Mouse (Mus musculus) limb, embryonic 12.5 days (tissue): ENCODE results near the gene Mitf. TPM values are rescaled to one million over a fixed set of nuclear protein-coding genes. Genes with fewer than 3 reads are reported as not detected.

Experiments
- ATAC-seq: fragments of 200-750 bp; cut with Nextera tagmentation; 2 replicates; pipeline ENCODE4 v1.8.0; 2017; ENCODE audit warnings: low read depth, moderate TSS enrichment; ENCODE audit not compliant: insufficient number of reproducible peaks, insufficient read depth, low FRiP score, low TSS enrichment
- H3K27ac ChIP-seq: fragments of 300-500 bp; sonication (generic); 2 replicates; pipeline ENCODE4 v1.5.1; 2016; ENCODE audit warnings: mild to moderate bottlenecking, moderate library complexity
- H3K27me3 ChIP-seq: fragments of 300-500 bp; sonication (generic); 2 replicates; pipeline ENCODE4 v1.6.1; 2016; ENCODE audit warnings: mild to moderate bottlenecking, moderate library complexity
- H3K36me3 ChIP-seq: fragments of 300-500 bp; sonication (generic); 2 replicates; pipeline ENCODE4 v1.6.1; 2016; ENCODE audit warnings: mild to moderate bottlenecking, moderate library complexity
- H3K4me1 ChIP-seq: fragments of 300-500 bp; sonication (generic); replicated peaks from 2 replicates; pipeline ENCODE4 v1.6.1; 2016
- H3K4me2 ChIP-seq: fragments of 300-500 bp; sonication (generic); 2 replicates; pipeline ENCODE4 v1.6.1; 2016; ENCODE audit warnings: mild to moderate bottlenecking, moderate library complexity
- H3K4me3 ChIP-seq: fragments of 300-500 bp; sonication (generic); replicated peaks from 2 replicates; pipeline ENCODE4 v1.5.1; 2016; ENCODE audit warnings: mild to moderate bottlenecking
- H3K9ac ChIP-seq: fragments of 300-500 bp; sonication (generic); replicated peaks from 2 replicates; pipeline ENCODE4 v1.6.1; 2016; ENCODE audit warnings: mild to moderate bottlenecking, moderate library complexity
- H3K9me3 ChIP-seq: fragments of 300-500 bp; sonication (generic); 2 replicates; pipeline ENCODE4 v1.6.1; 2016; ENCODE audit warnings: mild to moderate bottlenecking, moderate library complexity
- WGBS: fragments of 180-500 bp; shearing (Covaris S2); methylation state at CpG from one replicate; pipeline ENCODE4 v1.1.7; 2016; 5-methylcytosine and 5-hydroxymethylcytosine counted together
- polyA plus RNA-seq: library from polyadenylated mRNA; unstranded; fragments of >200 nt; fragmentation: Nextera tagmentation; extraction: Ambion mirVana; gene quantifications from 2 replicates; pipeline ENCODE4 v1.2.1, GENCODE M21; 2016

Gene Mitf
- polyA plus RNA-seq, 1 experiment from 2014 or later: 1.5 TPM

DNA sequence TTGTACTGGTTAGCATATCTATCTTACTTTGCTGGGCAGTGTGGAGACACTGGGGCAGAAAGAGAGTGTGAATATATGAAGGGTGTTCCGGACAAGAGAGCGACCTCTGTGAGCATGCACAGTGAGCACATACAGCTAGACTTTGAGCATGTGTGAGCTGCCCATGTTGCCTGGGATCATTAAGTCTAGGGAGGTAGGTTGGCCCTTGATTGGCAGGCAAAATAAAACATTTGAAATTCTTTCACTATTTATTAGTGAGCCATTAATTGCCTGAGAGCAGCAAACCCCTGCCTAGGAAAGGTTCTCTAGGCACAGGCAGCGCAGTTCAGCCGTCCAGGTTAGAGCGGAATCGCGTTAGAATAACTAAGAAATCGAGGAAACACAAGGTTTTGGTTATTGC lies 107.9 kb downstream of the Mitf start:
- Histone ChIP-seq H3K9me3 (no peaks in the 10 kb centered on the region), H3K4me3 (no peak overlapping the region), H3K4me1 (peaks cover 10% of the 10 kb centered on the region), H3K27ac (no peak overlapping the region), H3K27me3 (no peaks in the 10 kb centered on the region), H3K9ac (no peak overlapping the region), H3K36me3 (no peaks in the 10 kb centered on the region), H3K4me2 (no peak overlapping the region)
- ATAC-seq: no peak
- WGBS: 89% methylated on average over 8 of the region's 8 CpGs

DNA sequence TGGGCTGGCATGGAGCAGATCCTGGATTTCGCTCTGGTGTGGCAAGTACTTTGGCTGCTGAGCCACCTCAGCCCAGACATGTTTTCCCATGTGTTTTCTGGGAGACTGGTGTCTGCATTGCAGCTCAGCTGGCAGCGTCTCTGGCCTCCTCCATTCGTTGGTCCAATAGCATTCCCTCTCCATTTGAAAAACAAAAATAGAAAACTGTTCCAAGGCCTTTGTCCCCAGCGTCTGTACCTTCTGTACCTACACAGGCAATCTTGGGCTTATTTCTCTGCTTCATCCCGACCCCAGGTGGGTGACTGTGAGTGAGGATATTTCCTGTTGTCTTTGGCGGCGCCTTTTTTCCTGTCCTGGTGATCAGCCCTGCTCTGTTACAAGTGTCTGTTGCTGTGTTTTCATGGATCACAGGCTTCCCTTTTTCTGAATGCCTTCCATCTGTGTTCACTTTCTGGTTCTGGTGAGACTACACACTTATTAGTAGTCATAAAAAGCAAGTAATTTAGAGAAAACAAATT lies 109.6 kb downstream of the Mitf start:
- H3K4me2 ChIP-seq: no peak overlapping the region
- H3K4me1 ChIP-seq: peaks cover 10% of the 10 kb centered on the region
- H3K27me3 ChIP-seq: no peaks in the 10 kb centered on the region
- H3K4me3 ChIP-seq: no peak overlapping the region
- ATAC-seq: no peak
- H3K9ac ChIP-seq: no peak overlapping the region
- no peaks in the 10 kb centered on the region for H3K36me3 ChIP-seq
- WGBS: 70% methylated on average over 7 of the region's 7 CpGs
- no peaks in the 10 kb centered on the region for H3K9me3 ChIP-seq
- no peak overlapping the region for H3K27ac ChIP-seq

DNA sequence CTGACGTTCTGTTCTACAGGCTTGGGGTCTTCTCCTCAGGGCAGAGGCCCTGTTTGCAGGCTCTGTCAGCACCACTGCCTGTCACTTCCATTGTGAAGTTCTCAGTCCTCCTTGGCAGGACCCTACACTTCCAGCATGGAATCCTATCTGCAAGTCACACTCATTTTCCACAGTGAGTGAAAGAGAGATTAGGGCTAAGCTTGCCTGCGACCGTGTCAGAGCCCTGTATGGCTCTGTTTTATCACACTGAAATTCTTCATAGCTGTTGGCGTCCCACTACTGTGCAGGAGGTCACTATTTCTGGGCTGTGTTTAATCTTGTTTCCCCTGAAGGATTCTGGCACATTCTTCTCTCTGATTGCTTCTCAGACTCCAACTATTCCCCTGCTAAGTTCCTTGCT lies 111.2 kb downstream of the Mitf start:
- 56% methylated on average over 4 of the region's 4 CpGs for WGBS
- H3K36me3 ChIP-seq: no peaks in the 10 kb centered on the region
- H3K27ac ChIP-seq: no peak overlapping the region
- H3K4me2 ChIP-seq: no peak overlapping the region
- H3K9ac ChIP-seq: no peak overlapping the region
- ATAC-seq: no peak
- no peak overlapping the region for H3K4me3 ChIP-seq
- no peaks in the 10 kb centered on the region for H3K9me3 ChIP-seq
- H3K4me1 ChIP-seq: peaks cover 10% of the 10 kb centered on the region
- no peaks in the 10 kb centered on the region for H3K27me3 ChIP-seq

DNA sequence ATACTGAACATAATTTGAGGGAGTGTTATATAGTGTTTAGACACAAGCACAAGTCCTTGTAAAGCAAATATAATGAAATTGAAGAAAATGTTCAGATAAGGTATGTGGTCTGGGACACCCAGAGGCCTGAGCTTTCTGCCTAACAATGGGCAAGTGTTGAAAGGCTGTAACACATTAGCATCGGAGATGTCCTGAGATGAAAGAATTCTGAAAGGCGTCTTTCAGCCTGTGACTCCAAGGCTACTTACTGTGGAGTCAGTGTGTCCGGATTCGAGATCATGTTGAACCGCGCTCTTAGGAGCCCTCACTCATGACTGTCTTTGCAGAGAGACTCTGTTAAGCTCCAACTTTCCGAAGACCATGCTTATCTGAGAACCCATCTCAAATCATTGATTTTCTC lies 111.6 kb downstream of the Mitf start:
- Histone ChIP-seq H3K9ac (no peak overlapping the region), H3K4me2 (no peak overlapping the region), H3K27me3 (no peaks in the 10 kb centered on the region), H3K4me1 (peaks cover 10% of the 10 kb centered on the region), H3K9me3 (no peaks in the 10 kb centered on the region), H3K27ac (no peak overlapping the region), H3K4me3 (no peak overlapping the region), H3K36me3 (no peaks in the 10 kb centered on the region)
- WGBS: 82% methylated on average over 7 of the region's 7 CpGs
- no peak for ATAC-seq

DNA sequence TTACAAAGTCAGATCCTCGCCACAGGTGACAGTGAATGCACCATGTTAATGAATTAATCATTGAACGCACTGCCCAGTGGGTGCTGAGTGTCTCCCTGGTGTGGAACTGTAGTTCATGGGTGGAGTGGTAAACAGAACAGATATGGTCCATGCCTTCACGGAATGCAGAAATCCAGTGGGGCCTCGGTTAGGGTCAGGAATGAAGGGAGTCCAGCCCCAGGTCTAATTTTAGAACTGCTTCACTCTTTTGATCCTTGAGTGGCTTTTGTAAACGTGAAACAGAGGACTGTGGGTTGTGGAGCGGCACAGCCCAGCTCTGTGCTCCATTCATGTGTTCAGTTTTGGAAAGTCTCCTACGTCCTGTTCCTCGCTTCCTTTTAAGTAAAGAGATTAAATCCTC lies 112.4 kb downstream of the Mitf start:
- no peaks in the 10 kb centered on the region for H3K9me3 ChIP-seq
- no peak overlapping the region for H3K4me2 ChIP-seq
- no peak overlapping the region for H3K4me3 ChIP-seq
- H3K9ac ChIP-seq: no peak overlapping the region
- H3K27me3 ChIP-seq: no peaks in the 10 kb centered on the region
- WGBS: 68% methylated on average over 8 of the region's 8 CpGs
- ATAC-seq: no peak
- no peak overlapping the region for H3K27ac ChIP-seq
- peaks cover 10% of the 10 kb centered on the region for H3K4me1 ChIP-seq
- H3K36me3 ChIP-seq: no peaks in the 10 kb centered on the region

DNA sequence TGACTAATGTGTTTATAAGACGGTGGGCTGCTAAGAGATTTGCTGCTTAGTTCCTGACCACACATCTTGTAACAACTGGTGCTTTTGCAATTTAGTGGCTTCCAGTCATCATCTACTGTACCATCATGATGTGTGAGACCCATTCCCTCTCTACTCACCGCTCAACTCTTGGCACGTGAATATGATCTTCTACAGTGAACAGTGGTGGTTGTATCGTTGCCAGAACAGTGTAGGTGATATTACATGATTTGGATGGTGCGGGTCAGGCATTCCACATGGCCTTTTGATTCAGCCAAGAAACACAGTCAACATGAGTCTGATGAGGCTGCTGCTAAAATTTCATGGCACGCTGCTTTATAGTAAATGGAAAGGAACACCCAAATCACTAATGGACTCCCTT lies 114.7 kb downstream of the Mitf start:
- no peaks in the 10 kb centered on the region for H3K27me3 ChIP-seq
- H3K27ac ChIP-seq: no peak overlapping the region
- no peak overlapping the region for H3K4me2 ChIP-seq
- no peaks in the 10 kb centered on the region for H3K9me3 ChIP-seq
- no peaks in the 10 kb centered on the region for H3K36me3 ChIP-seq
- peaks cover 10% of the 10 kb centered on the region for H3K4me1 ChIP-seq
- WGBS: 88% methylated on average over 6 of the region's 6 CpGs
- no peak overlapping the region for H3K4me3 ChIP-seq
- no peak for ATAC-seq
- no peak overlapping the region for H3K9ac ChIP-seq

DNA sequence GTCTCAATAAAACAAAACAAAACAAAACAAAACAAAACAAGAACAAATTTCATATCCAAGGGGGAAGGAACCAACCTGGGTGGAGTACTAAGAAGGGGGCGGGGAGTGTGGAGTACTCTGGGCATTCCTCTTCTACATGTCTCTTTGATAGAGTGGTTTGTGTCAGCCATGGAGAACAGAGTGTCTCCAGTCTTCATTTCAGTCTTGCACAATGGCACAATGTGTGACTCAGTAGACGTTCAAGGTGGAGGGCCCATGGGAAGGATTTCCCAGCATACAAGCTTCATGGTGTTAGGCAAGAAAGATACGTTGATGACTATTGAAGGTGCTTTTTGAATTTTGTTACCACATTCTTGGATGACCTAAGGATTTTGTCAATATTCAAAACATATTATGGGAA lies 117.4 kb downstream of the Mitf start:
- Histone ChIP-seq H3K4me2 (no peak overlapping the region), H3K36me3 (no peaks in the 10 kb centered on the region), H3K9ac (no peak overlapping the region), H3K4me3 (no peak overlapping the region), H3K9me3 (no peaks in the 10 kb centered on the region), H3K4me1 (peaks cover 4% of the 10 kb centered on the region), H3K27ac (no peak overlapping the region), H3K27me3 (no peaks in the 10 kb centered on the region)
- 90% methylated on average over 3 of the region's 3 CpGs for WGBS
- no peak for ATAC-seq

DNA sequence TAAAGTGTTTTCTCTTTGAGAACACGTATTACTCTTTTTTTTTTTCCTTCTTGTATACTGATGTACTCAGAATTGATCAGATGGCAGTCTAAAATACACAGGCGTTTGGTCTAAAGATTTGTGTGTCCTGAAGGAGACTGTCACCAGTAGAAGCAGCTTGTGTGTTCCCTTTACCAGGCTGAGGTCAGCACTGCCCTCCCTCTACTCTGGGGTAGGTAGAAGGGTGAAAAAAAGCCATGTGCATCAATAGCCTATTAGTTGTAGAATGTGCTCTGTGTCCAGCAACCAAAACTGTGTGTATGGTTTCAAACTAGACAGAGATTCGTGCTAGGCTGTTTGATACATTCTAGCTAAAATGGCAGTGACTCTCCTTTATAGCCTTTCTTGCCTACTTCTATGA lies 122.2 kb downstream of the Mitf start:
- 75% methylated on average over 3 of the region's 3 CpGs for WGBS
- Histone ChIP-seq H3K9me3 (no peaks in the 10 kb centered on the region), H3K27ac (no peak overlapping the region), H3K27me3 (0 out of 2 replicates have a peak, but pooled peaks cover 3% of the 10 kb centered on the region), H3K4me1 (no peaks in the 10 kb centered on the region), H3K4me2 (no peak overlapping the region), H3K4me3 (no peak overlapping the region), H3K36me3 (no peaks in the 10 kb centered on the region), H3K9ac (no peak overlapping the region)
- no peak for ATAC-seq

DNA sequence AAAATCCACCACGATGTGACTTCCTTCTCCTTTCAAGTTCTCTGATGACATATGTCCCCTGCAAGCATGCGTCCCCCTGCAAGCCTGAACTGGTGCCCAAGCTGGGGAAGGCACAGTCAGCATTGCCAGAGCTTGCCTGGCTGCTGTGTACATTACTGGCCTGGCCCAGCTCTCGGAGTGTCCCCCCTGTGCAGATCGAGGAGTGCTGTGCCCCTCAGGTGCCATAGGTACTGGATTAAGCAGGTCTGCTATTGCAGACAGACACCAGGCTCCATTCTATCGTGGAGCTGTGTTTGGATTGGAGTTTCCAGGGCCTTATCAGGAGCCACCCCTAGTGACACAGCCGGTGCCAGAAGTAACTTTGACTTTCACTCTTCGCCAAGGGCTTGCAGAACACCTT lies 122.6 kb downstream of the Mitf start:
- WGBS: 73% methylated on average over 7 of the region's 7 CpGs
- no peaks in the 10 kb centered on the region for H3K4me1 ChIP-seq
- H3K4me3 ChIP-seq: no peak overlapping the region
- H3K9ac ChIP-seq: no peak overlapping the region
- H3K27me3 ChIP-seq: 0 out of 2 replicates have a peak, but pooled peaks cover 3% of the 10 kb centered on the region
- H3K36me3 ChIP-seq: no peaks in the 10 kb centered on the region
- ATAC-seq: no peak
- no peaks in the 10 kb centered on the region for H3K9me3 ChIP-seq
- no peak overlapping the region for H3K27ac ChIP-seq
- no peak overlapping the region for H3K4me2 ChIP-seq

DNA sequence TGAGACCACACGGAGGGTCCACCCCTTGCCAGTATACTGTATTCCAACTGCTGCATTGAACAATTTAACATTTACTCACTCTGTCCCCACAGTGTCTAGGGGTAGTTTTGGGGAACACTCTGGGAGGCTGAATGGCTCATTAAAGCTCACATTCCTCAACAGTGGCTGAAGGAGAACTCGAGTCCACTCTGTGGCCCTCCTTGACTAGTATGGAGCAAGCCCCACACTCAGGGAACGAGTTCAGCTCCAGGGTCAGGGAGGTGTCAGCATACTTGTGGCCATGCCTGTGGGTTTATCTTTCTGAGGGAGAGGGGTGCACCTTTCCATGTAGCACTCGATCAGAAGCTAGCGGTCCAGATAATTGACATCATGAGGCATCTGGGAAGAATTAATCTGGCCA lies 130.3 kb downstream of the Mitf start:
- H3K36me3 ChIP-seq: no peaks in the 10 kb centered on the region

DNA sequence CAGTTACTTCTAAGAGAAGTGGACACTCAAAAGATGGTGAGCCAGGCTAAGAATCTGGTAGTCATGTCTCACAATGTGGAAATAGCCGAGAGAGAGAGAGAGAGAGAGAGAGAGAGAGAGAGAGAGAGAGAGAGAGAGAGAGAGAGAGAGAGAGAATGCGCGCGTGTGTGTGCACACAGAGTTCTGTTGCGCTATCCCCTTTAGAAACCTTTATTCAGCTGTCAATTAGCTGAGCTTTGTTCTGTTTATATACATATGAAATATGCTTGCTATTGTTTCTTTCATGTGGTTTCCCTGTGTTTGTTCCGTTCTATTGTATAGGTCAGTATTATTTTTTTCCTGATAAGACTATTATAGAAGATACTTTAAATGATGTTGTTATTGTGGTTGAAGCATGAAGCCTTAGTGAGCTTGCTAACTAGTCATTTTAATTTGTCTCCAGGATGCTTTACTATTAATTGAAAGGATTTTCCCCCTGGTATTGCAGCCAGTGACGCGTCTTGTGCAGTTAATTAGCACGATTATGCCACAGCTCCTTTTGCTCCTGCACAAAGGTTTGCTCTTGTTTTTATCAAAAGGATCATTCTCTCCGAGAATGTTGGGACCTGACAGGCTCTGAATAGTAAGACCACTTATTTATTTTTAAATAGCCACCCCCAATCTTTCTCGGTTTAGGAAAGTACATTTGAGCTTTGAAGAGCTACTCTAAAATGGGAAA lies 131.2 kb downstream of the Mitf start:
- H3K27me3 ChIP-seq: no peaks in the 10 kb centered on the region
- no peak for ATAC-seq
- no peak overlapping the region for H3K9ac ChIP-seq
- H3K36me3 ChIP-seq: no peaks in the 10 kb centered on the region
- H3K4me2 ChIP-seq: no peak overlapping the region
- H3K27ac ChIP-seq: no peak overlapping the region
- 68% methylated on average over 11 of the region's 11 CpGs for WGBS
- H3K9me3 ChIP-seq: no peaks in the 10 kb centered on the region
- H3K4me3 ChIP-seq: no peak overlapping the region
- peaks cover 8% of the 10 kb centered on the region; the same call in 1 of the 2 replicates for H3K4me1 ChIP-seq

More for the DNA sequence above, 130.3 kb downstream of the Mitf start:
- Histone ChIP-seq H3K9me3 (no peaks in the 10 kb centered on the region), H3K27me3 (no peaks in the 10 kb centered on the region), H3K4me2 (no peak overlapping the region), H3K9ac (no peak overlapping the region), H3K4me3 (no peak overlapping the region), H3K27ac (no peak overlapping the region), H3K4me1 (peaks cover 8% of the 10 kb centered on the region; the same call in 1 of the 2 replicates)
- 69% methylated on average over 5 of the region's 5 CpGs for WGBS
- ATAC-seq: no peak

DNA sequence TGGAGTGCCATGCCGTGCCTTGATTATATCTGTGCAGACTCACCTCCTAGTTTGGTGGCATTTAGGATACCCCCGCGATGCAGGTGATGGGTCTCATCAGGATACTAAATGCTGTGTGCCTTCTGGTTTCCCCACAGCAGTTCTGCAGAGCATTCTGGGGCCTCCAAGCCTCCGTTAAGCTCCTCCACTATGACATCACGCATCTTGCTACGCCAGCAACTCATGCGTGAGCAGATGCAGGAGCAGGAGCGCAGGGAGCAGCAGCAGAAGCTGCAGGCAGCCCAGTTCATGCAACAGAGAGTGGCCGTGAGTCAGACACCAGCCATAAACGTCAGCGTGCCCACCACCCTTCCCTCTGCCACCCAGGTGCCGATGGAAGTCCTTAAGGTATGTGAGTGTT lies 134.1 kb downstream of the Mitf start:
- no peak overlapping the region for H3K4me3 ChIP-seq
- H3K27ac ChIP-seq: no peak overlapping the region
- H3K36me3 ChIP-seq: no peaks in the 10 kb centered on the region
- H3K4me1 ChIP-seq: peaks cover 8% of the 10 kb centered on the region; the same call in 1 of the 2 replicates
- H3K9ac ChIP-seq: no peak overlapping the region
- H3K27me3 ChIP-seq: no peaks in the 10 kb centered on the region
- 77% methylated on average over 12 of the region's 12 CpGs for WGBS
- ATAC-seq: no peak
- no peaks in the 10 kb centered on the region for H3K9me3 ChIP-seq
- no peak overlapping the region for H3K4me2 ChIP-seq
